25 mouse cellular contexts compared by ENCODE assay signal in genomic region chr16:8856820-8857219, GRCm38 (mm10).
"Had no signal": no experiment of that assay in that cellular context is flagged by ENCODE, and none has a peak within 500 bp of the region (broad histone marks: within the 10 kb centered on the region; RNA-seq: fewer than 3 reads in every experiment).

No protein-coding gene starts in this region.

- H3K9ac ChIP-seq: embryonic facial prominence, embryonic 12.5 days; embryonic facial prominence, embryonic 13.5 days; embryonic facial prominence, embryonic 15.5 days; forebrain, embryonic 12.5 days; forebrain, embryonic 13.5 days; forebrain, embryonic 15.5 days; forebrain, postnatal 0 days had no signal

- H3K4me3 ChIP-seq: embryonic facial prominence, embryonic 10.5 days; embryonic facial prominence, embryonic 12.5 days; embryonic facial prominence, embryonic 13.5 days; embryonic facial prominence, embryonic 15.5 days; erythroblast, embryonic 14.5 days; forebrain, embryonic 10.5 days; forebrain, embryonic 12.5 days; forebrain, embryonic 13.5 days; forebrain, embryonic 15.5 days; gastrocnemius, adult 2 months; heart, adult 2 months had no signal

- H3K9me3 ChIP-seq: embryonic facial prominence, embryonic 10.5 days; embryonic facial prominence, embryonic 12.5 days; embryonic facial prominence, embryonic 13.5 days; embryonic facial prominence, embryonic 15.5 days; forebrain, embryonic 10.5 days; forebrain, embryonic 12.5 days; forebrain, embryonic 13.5 days; forebrain, embryonic 15.5 days had no signal

- H3K27me3 ChIP-seq: embryonic facial prominence, embryonic 12.5 days; embryonic facial prominence, embryonic 13.5 days; embryonic facial prominence, embryonic 15.5 days; forebrain, embryonic 12.5 days; forebrain, embryonic 13.5 days; forebrain, embryonic 15.5 days had no signal

- DNase-seq: cerebellum, adult 9-10 months; cerebellum, adult 9-11 months; cerebellum, postnatal 10 days; cerebellum, postnatal 14 days; cerebellum, postnatal 25 days; cerebellum, postnatal 36 days; embryo, embryonic 11 days; forebrain, postnatal 0 days; gastrocnemius, adult 2 months; gastrocnemius, postnatal 10 days; gastrocnemius, postnatal 14 days; gastrocnemius, postnatal 25 days; gastrocnemius, postnatal 36 days; heart, adult 11 months; heart, adult 18-20 months; heart, adult 2 months had no signal

- H3K4me1 ChIP-seq: embryonic facial prominence, embryonic 10.5 days; embryonic facial prominence, embryonic 12.5 days; embryonic facial prominence, embryonic 13.5 days; embryonic facial prominence, embryonic 15.5 days; forebrain, embryonic 10.5 days; forebrain, embryonic 13.5 days; forebrain, embryonic 15.5 days had no signal

- H3K27ac ChIP-seq: embryonic facial prominence, embryonic 10.5 days; embryonic facial prominence, embryonic 12.5 days; embryonic facial prominence, embryonic 13.5 days; embryonic facial prominence, embryonic 15.5 days; forebrain, embryonic 10.5 days; forebrain, embryonic 12.5 days; forebrain, embryonic 13.5 days; forebrain, embryonic 15.5 days; gastrocnemius, adult 2 months; heart, adult 2 months had no signal

- H3K4me2 ChIP-seq: embryonic facial prominence, embryonic 12.5 days; embryonic facial prominence, embryonic 13.5 days; embryonic facial prominence, embryonic 15.5 days; forebrain, embryonic 12.5 days; forebrain, embryonic 13.5 days; forebrain, embryonic 15.5 days had no signal
